Mouse (Mus musculus): Measurements from ENCODE around the gene Commd2.

GRCm38 (mm10) chr3:57603891-57604617 is 47.5 kb downstream of the Commd2 start:
- TF ChIP-seq POLR2A (IDR thresholded peaks at IDR 0.05; ENCODE audit: borderline replicate concordance, insufficient read depth, low read length) (no peak), CTCF (IDR thresholded peaks at IDR 0.05; ENCODE audit: borderline replicate concordance, insufficient read depth, low read depth, low read length) (no peak)
